Mouse (Mus musculus) skeletal muscle tissue, postnatal 0 days (tissue): ENCODE results near the gene Cd8a. TPM values are rescaled to one million over a fixed set of nuclear protein-coding genes. Genes with fewer than 3 reads are reported as not detected.

Experiments
- polyA plus RNA-seq: library from polyadenylated mRNA; unstranded; fragments of >200 nt; fragmentation: Nextera tagmentation; extraction: Ambion mirVana; gene quantifications from 2 replicates; pipeline ENCODE4 v1.2.1, GENCODE M21; 2015

Gene Cd8a
- not detected in 2 replicates for polyA plus RNA-seq

GRCm38 (mm10) chr6:71373249-71373775 lies at the start of gene Cd8a:
Gene Cd8a, plus strand, starts transcription at chr6:71373427.

Other genes with a start within 250 kb of the Cd8a start
- gene Thnsl2, start 229.0 kb upstream of the Cd8a start, polyA plus RNA-seq: 8.5 and 9.3 TPM in 2 replicates
- gene Fabp1, start 173.6 kb upstream of the Cd8a start, polyA plus RNA-seq: 1.4 and 4.4 TPM in 2 replicates
- 59.0 and 62.1 TPM in 2 replicates for gene Krcc1, start 101.8 kb upstream of the Cd8a start, polyA plus RNA-seq
- gene Smyd1, start 51.2 kb upstream of the Cd8a start, polyA plus RNA-seq: 53.5 and 55.4 TPM in 2 replicates
- gene Cd8b1, start 50.6 kb upstream of the Cd8a start, polyA plus RNA-seq: 0.13 TPM in 1 of 2 replicates, not detected in the other
- gene Rmnd5a, start 67.2 kb downstream of the Cd8a start, polyA plus RNA-seq: 8.0 and 9.0 TPM in 2 replicates
- gene Rnf103, start 120.5 kb downstream of the Cd8a start, polyA plus RNA-seq: 13.6 and 13.7 TPM in 2 replicates
- 49.9 and 58.7 TPM in 2 replicates for gene Chmp3, start 170.4 kb downstream of the Cd8a start, polyA plus RNA-seq